Mouse (Mus musculus) retina, postnatal 1 day (tissue): ENCODE results near the gene Actrt2.

ENCODE experiments used
- DNase-seq: peaks from one replicate; pipeline ENCODE4 v3.0.0-alpha.2; 2012

The Actrt2 gene

DNA sequence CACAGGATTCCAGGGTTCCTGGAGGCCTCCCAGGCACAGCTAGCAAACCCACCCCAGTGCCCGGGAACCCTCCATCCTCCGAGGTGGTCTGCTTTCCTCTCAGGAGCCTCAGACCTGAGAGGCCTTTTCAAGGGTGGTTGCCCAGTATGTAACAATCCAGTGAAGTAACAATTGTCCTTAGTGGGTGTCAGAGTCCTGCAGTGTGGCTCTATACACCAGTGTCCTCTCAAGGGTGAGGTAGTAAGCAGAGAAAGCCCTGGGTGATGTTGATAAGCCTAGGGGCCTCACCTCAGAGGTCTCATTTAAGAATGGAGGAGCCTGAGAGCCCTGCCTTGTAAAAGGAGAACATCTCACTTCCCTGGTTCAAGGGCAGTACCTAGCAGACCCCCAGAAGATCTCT lies at the start of gene Actrt2:
Actrt2 (minus strand) TSS at position 101 of the 400 bp plus-strand sequence.
- DNase-seq, result no peak

DNA sequence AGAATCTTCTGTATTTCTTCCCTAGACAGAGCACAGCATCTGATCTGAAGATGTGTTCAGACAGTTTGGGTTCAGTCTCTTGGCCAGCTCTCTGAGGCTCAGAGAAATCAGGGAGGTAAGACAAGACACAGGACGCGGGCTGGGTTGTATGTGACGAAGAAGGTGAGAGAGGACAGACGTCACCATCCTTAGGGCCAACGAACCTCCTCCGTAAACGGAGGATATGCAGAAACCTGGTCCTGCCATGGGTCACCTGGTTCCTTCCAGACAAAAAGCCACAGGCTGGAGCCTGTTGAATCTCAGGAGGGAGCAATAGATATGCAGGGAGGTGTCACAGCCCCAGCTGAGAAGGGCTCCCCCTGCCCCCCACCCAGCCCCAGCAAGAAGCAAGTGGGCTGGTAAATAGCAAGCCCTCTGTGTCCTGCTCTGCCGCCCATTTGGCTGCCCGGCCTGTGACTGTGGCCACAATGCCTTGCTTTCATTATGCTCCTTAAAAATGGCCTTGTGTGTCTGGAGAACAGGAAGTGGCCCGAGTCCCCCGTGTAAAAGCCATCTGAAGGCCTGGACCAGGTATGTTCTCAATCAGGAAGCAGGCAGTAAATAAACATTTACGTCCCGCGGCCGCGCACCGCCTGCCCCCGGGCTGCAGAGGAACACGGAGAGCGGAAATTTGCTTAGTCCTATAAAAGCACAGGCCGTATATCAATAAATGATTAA lies 41.9 kb upstream of the Actrt2 start:
- DNase-seq, result no peak

DNA sequence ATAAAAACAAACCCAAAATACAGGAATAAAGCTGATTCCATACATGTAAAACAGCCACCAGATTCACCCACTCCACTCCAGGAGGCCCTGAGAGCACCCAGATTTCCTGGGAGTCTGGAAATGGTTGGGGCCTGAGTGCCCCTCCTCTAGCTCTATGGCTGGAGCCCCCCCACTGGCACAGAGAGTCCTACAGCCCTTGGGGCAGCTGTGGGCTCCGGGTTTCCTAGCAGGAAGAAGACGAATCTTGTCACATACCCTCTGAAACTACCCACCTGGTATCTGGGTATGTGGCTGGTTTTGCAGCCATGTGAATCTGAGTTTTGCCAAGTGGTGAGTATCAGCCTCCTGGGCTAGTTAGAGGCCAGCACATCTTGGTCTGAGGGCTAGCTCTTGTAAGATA lies 41.1 kb upstream of the Actrt2 start:
- no peak for DNase-seq

DNA sequence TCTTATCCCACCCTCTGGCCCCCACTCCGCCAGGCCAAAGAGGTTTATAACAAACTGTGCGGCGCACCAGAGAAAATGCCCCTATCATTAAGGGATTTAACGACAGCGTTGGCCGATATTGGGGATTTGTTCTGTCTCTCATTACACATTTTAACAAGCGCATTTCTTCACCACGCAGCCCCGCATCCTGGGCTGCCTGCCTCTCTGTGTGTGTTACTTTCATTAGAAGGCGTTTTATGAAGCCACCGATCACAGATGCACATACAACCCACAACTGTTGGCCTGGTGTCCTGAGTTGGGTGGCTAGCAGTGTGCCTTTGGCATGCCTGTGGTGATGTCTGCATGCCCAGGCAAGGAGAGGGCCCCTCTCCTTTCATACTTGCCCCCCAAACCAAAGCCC lies 40.6 kb upstream of the Actrt2 start:
- DNase-seq, result no peak

DNA sequence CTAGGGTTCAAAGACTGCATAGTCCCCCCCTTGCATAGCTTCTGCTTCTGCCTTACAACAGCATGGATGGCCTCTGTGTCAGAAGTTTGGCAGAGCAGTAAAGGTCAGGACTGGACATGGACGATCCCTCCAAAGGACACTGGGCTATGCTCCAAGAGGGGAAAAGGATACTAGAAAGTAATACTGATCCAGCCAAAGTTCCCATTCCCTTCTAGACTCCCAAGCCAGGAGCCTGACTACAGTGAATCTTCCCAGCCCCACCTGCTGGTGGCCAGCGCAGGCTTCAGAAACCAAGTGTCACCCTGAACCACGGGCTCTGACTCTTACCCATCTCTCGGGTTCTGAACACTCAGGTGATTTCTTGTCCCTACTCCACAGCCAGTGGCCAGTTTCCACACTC lies 39.9 kb upstream of the Actrt2 start:
- no peak for DNase-seq

DNA sequence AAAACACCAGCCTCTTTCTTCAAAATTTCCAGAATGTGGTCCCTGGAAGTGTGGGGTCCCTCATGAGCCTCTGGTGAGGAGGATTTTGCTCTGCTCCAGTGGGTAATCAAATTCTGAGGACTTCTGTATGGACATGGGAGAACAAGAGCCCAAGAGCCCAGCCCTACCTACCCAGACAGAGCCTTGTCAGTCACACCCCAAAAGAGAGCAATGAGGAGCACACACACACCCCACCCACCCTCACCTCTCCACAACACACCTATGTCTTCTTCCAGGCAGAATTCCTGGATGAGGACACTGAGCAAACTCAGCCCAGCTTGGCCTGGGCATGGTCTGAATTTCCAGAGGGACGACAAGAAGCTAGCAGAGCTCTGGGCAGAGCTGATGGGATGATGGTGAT lies 38.8 kb upstream of the Actrt2 start:
- DNase-seq, result no peak

DNA sequence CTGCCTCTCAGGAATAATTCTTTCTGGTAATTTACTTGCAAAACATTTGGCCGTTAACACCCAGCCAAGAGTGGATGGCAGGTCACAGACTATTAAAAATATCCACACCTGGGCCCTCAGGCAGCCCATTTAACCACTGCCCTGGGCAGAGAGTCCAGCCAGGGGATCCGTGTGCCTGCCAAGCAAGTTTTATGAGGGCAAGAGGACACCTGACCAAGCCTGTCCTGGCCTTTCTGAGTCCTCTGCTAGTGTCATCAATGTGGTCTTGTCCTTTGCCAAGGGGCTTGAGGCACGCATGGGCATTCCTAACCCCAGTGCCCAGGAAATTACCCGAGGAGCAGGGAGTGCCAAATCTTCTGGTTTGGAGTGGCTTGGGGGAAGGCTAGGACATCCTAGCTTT lies 38.0 kb upstream of the Actrt2 start:
- DNase-seq, result no peak

DNA sequence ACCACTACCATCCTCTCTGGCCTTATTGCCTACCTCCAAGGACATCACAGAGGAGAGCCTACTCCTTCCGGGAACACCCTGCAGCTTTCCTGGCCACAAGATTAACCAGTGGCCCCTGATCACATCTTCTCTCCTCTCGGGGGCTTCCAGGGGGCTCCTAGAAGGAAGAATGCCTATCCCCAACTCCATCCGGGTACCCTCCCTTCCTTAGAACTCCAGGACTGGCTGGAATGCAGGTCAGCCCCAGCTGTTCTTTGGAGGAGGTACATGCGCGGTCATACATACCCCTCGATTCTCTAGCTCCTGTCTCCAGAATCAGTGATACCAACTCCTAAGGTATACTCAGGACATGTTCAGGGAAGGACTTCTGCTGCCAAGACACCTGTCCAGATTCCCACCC lies 37.4 kb upstream of the Actrt2 start:
- no peak for DNase-seq

DNA sequence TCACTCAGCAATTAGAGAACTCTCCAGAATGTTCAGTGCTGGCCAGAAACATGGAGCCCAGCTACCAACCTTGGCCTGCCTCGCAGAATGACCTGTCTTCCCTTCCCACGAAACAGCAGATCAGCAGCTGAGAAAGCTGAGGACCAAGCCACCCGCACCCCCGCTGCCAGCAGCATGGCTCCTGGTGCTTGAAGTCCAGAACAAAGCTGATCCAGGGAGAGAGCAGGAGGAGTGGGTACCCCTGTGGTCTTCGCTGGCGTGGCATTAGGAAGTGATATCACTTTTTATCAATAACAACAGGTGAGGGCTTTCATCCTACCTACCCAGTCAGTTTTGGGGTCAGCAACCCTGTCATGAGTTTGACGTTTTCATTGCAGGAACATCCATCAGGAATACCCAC lies 36.9 kb upstream of the Actrt2 start:
- DNase-seq, result no peak

DNA sequence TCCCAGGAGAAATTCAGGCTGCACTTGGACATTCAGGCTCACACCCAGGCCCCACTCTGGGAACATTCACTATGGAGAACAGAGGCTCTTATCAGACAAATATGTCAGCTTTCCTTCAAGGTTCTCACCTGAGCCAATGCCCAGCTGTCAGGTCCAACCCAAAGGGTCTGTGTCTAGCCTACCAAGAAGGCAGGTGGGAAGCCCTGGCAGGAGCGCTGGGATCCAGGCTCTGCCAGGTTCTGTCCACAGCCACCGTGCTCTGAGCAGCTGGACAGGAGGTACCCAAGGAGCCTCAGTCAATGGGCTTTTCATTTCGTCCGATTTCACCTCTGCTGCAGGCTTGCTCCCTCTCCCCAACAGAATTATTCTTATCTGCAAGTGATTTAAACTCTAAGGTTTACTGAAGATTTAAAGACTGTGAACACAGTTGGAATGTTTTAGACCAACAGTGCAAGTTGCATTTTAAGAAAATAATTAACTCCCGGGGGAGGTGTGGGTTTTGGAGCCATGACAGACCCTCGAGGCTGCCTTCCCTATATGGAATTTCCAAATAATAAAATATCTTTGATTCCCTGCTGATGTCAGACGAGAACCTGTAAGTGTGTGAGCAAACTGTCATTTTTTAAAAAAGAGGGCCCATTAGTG lies 35.9 kb upstream of the Actrt2 start:
- no peak for DNase-seq

DNA sequence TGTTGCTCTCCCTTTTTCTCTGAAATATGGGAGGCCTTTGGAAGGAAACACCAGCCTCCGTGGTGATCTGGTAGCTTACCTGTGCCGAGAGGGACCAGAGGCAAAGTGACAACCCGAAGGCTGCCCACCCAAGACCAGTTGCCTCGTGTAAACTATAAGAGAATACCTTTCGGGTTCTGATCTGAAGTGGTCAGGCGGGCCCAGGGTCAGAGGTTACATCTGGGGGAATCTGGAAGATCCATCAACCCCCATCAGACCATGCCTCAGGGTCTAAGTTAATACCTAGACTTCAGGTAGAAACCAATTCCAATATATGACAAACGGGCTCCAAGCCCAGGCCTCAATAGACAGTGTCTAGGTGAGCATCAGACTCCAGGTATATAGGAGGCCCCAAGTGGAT lies 35.3 kb upstream of the Actrt2 start:
- DNase-seq, result no peak

DNA sequence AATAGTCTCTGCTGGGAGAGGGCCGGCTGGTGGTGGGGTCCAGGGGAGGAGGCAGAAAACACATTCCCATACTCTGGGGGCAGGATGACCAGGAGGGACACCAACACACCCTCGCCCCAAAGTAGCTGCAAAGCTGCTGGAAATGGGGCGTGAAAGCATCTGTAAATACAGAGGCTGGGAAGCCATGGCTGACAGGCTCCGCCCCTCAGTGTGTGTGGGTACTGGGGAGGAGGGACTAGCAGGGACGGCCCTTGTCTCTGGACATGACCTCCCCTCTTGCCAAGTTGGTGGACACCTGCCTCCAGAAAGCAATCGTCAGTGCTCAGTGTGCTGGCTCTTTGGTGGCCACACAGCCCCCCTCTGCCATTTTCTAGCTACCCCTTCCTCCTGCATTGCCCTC lies 34.5 kb upstream of the Actrt2 start:
- DNase-seq, result peak; percentile 46

DNA sequence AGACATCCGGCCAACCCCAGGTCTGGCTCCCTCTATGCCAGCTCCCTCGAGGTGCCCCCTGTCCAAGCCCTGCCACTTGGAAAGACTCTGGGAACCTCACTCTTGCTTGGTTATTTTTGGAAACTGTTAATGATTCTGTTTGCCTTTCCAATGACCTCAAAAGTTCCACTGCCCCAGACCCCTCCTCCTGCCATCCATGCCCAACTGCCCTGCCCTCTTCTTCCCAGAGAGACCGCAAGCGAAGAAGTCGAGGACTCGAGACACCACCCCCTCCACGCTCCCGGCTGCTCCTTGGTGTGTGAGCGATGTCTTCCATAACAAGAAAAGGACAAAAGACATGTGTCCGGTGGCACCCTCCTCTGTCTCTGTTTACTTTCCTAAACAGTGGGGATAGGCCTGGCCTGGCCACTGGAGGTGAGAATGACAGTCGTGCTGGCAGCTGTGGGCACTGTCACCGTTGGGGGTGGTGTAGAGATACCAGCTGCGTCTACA lies 33.3 kb upstream of the Actrt2 start:
- no peak for DNase-seq

DNA sequence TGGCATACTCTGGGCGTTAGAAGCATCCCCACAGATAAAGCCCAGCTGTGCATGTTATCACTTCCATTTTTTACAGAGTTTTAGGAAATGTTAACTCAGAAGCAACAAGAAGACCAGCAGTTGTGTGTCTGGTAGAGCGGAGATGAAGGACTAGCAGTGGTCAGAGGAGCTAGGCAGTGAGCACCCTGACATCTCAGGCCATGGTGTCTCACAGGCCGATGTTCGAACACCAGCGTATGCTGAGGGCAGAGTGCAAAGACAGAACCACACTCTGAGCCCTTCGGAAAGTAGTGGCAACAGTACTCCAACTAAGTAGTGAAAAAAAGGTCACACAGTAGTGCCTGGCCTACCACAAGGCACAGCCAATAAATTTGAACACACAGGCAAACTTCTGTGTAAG lies 32.8 kb upstream of the Actrt2 start:
- DNase-seq, result no peak

DNA sequence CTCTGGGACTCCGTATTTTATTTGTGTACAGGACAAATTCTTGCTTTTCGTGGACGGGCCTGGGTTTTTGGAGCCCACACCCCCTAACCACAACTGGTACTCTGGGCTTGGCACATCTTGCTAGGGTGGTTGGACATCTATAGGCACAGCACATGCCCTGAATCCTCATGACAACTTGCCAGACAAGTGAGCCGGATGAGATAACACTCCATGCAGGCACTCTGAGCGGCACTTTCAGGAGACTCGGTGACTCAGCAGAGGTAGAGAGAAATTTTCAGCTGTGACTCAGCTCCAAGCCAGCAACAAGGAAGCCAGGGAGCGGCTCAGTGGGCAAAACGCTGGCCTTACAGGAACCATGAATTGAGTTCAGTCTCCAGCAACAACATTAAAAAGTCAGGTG lies 31.6 kb upstream of the Actrt2 start:
- no peak for DNase-seq

DNA sequence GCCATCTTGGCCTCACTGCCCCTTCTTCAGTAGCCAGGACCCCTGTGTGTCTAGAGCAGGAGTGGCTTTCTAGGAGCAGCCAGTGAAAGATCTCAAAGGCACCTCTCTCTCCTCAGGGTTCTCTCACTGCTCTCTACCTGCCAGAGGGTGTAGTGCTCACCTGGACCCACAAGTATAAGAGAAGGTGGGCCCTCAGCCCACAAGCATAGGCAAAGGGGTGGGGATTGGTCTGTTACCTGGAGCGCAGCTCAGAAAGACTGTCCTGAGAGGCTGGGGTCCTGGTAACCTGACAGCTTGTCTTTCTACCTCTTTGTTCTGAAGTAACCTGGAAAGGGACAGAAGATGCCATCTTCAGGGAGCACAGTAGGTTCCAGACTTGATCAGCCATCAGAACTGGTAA lies 31.0 kb upstream of the Actrt2 start:
- DNase-seq, result no peak

DNA sequence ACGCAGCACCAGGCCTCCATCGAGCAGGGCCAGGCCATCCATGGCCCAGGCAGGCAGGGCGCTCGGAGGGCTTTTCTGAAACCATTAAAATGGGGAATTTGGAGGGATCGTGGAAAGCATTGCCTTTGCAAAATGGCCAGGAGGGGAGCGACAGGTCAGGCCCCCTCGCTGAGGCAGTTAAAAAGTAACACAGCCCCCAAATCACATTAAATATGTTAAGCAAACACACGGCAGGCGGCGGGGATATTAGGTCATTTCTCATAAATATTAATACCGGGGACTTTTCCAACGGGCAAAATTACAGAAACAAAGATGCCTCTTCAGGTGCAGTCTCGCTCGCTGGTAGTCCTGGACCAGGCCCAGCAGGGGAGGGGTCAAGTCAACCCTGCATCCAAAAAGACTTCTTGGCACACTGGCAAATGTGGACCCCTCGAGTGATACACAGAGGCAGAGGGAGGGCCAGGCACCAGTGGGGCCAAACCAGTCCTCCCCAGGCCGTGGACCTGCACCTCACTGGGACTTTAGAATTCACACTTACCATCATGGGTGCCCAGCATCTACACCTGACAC lies 30.4 kb upstream of the Actrt2 start:
- DNase-seq, result no peak

DNA sequence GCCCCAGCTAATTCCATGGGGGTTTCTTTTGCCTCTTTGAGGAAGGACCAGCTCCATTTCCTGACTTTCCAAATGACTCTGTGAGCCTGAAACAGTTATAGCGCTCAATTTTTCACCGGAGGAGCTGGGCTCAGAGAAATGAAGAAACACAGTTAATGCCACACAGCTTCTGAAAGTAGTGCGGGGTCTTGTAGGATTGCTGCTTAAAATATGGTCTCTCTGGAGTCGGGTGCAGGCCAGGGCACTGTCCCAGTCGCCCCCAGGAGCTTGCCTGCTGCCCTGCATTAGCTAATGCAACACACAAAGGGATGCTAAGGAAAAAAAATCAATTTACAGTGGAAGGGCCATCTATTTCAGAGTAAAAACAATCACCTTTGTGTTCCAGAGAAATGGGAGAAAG lies 29.8 kb upstream of the Actrt2 start:
- DNase-seq, result no peak

DNA sequence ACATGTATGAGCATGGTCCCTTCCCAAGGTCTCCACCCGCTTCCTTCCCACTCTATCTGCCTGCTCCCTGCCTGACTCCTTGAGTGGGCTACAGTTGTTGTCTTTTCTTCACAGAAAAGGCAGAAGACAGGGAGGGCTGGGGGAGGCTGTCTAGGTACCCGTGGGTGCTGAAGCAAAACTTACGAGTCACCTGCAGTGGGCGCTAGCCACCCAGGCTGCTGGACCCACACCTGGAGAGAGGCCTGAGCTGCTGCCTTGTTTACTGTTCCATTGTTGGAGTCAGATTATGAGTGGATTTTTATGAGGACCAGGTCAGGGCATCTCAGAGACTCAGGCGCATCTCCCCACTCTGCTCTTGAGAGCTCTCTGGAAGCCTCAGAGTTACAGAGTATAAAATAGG lies 28.9 kb upstream of the Actrt2 start:
- no peak for DNase-seq

DNA sequence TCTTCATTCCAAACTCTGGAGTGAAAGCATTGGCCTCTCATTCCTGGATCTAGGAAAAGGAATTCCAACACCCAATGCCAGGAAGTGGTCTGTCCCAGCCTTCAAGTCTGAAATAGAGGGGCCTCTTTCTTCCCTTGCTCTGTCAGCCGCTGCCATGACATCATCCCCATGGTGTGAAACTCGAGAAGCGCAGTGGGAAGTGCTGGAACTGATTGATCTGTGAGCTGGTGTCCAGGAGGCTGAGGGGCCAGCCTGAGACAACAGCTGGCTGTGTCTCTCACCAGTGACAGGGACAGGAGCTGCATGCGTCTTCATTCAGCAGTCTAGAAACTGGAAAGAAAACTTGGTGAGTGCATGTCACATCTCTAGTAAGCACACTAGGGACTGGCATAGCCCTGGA lies 28.5 kb upstream of the Actrt2 start:
- DNase-seq, result peak; percentile 44

DNA sequence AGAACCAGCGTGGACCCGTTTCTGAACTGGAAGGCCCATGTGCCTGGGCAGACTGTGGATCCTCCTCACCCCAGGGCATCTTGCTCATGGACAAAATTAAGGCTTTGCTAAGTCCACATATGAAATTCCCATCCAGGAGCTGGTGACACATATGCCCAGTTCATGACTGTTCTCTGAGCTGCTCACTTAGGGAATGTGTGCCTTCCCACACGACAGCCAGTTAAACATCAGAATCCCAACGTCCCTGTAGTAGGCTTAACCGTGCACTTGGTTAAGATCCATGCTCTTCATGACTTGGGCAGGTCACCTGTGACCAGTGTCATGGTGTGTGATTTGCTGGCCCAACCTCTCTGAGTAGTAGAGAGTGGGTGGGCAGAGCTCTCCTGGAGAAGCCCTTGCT lies 26.7 kb upstream of the Actrt2 start:
- no peak for DNase-seq

DNA sequence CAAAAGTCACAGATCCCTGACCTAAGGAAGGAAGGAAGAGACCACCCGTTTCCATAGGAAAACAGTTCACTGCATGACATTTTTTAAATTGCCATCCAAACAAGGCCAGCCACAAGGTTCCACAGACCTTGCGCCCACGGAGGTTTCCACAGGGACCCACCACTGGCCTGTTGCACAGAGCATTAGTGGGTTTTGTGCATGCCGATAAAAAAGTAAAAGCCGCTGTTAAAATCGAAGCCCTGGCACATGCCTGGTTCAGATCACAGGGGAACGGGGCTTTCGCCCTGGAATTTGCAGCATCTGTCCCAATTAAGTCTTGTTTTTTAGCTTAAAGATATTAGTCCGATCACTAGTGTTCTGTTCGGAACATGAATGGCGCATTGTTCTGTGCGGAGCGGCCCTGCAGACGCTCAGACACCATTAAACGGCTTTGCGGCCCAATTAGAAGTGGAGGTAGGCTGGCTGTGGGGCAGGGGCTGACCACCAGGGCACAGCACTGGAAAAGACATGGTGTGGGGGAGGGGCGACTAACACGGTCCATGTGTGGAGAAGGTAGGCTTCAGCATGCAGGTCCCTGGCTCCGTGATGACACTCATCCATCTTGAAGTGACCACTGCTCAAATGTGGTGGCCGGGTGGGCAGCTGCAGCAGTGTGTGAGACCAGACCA lies 25.8 kb upstream of the Actrt2 start:
- DNase-seq, result peak; percentile 88

DNA sequence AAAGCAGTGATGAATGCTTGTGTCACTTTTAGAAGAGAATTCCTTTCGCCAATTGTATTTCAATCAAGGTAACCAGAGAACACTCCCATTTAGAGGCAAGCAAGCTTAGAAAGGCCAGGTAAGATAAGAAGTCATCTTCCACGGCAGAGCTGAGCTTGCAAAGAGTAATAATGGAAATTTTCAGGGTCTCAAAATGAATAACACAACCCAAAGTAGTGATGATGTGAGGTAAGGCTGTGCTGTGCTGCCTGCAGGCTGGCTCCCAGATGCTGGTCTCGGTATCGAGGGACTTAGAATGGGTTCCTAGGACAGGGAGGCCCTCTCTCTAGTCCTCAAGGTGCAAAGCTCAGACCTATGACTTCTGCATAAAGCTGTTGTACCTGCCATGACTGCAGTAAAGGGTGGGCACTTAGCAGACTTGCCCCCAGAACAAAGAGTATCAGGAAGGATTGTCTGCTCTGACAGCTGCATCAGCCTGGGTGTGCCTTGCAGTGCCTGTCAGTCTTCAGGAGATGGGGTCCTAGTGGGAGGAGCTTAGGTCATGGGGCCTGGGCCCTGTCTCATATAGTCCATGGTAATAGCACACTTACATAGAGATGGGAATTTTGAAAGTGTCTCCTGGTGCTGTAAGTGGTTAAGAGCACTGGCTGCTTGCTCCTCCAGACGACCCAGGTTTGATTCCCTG lies 15.5 kb upstream of the Actrt2 start:
- no peak for DNase-seq
